Mouse (Mus musculus): Measurements from ENCODE around the gene Cetn3.

The Cetn3 gene

DNA sequence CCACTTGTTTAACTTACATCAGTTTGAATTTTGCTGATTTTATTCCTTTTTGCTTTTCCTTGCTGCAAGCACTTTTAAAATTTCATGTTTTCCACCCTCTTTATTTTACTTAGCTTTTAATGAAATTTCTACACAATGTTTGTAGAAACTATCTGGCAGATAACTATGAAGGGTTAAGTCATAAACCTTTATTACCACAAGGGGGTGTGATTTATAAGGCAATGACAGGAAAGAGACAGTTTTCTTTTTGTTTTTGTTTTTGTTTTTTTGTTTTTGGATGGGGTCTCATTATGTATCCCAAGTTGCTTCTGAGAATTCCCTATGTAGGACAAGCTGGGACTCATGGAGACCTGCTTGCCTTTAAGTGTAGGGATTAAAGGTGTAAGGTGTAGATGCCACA lies 39.9 kb downstream of the Cetn3 start:
- DNase-seq (ENCODE audit: low spot score in 2 of 2) = no peak

- no peak for DNase-seq (ENCODE audit: low spot score in 2 of 2)
These were observed 41.9 kb downstream of the Cetn3 start for GRCm38 (mm10) chr13:81824576-81825330.

DNA sequence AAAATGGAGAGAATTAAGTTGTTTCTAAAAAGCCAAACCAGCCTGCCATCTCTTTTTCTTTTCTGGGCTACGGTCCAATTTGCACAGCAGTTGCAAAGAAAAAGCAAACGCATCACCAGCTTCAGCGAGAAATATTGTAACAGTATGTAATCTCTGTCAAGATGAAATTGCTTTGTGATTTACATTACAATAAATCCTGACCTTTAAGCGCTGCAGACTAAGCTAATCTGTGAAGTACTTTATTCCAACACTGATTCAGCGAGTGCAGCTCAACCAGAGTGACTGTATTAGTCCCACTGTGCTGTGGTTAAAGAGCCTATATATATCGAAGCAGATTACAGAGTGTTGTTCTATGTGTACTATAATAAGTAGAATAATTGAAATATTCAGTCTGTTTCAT lies 45.6 kb downstream of the Cetn3 start:
- DNase-seq (ENCODE audit: low spot score in 2 of 2) = no peak

DNA sequence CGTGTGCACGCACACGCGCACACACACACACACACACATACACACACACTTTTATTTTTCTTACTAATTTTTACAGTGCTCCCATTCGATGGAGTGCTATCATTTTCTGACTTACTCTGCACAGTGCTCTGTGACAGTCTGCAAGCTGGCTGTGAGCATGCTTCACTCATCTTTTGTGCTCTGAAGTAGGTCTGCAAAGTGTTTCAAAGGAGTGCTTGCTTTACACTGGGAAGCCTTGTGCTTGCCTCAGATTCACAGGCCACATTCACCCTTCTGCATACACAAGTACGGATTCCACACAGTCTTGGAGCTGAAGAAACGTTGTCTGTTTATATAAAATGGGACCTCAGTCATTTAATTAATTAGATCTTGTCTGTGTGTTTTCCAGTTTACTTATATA lies 49.0 kb downstream of the Cetn3 start:
- no peak for DNase-seq (ENCODE audit: low spot score in 2 of 2)

DNA sequence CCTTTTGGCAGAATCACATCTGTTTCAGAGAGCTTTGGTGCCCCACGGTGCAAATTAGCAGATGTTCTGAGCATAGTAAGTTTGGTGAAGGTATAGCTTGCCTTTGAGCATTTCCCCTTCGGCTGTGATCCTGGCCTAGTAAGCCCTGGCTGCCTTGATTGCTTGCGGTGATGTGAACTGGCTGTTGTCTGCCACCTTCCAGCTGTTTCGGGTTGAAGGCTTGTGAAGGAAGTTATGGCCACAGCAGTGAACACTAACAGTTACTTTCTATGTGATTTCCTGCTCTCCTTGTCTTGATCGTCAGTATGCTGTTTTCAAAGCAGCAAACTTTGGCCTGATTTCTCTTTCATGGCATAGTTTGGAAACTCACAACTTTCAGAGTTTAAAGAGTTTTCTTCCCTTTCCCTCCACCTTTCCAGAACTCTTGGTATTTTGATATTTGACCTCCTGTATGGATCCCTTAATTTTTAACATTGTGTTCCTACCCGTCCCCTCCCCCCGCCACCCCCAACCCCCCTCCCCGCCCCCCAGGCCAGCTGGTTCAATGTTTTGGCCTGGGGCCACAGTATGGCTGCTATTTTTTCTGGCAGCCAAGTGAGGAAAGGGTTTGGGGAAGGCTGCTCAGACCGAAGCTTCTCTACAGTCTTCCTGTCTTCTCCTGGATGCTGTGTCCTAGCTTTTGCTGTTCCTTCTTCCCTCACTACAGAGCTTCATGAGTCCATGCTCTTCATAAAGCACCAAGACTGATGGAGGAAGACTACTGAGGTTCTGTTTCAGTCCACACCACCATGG lies 53.7 kb downstream of the Cetn3 start:
- DNase-seq (ENCODE audit: low spot score in 2 of 2) = no peak

DNA sequence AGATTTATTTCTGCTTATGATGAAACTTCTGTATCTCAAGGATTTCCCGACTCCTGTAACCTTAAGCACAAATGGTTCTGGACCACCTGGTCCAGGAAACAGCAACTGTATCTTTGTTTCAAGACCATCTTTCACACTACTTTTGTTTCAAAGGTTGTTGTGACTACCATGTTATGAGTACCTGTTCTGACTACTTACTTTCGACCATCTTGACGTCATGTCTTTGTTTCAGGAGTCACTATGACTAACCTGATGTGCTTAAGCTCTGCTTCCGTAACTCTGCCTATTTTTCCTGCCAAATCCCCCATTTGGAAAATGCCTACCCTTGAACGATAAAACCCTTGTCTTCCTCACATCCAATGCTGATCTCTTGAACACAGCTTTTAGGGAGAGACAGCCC lies 55.1 kb downstream of the Cetn3 start:
- DNase-seq (ENCODE audit: low spot score in 2 of 2) = no peak

DNA sequence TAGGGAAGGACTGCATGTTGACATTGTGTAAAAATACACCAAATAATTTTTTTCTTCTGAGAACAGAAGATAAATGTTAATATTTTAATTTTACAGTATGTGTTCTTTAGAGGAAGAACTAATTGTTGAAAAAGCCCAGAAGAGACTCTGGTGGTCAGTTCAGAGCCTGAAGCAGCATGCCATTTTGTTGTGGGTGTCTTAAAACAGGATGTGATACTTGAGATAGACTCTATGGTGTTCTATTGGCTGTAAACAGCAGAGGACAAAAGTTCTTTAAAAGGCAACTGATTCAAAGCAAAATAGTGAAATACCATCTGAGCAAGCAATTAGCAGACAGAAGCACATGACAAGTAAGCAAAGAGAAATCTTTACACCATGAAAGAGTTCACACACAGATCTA lies 56.1 kb downstream of the Cetn3 start:
- DNase-seq (ENCODE audit: low spot score in 2 of 2) = no peak

GRCm38 (mm10) chr13:81840246-81840645 lies 57.4 kb downstream of the Cetn3 start:
- DNase-seq (ENCODE audit: low spot score in 2 of 2) = no peak

- DNase-seq (ENCODE audit: low spot score in 2 of 2) = no peak
These were observed 57.8 kb downstream of the Cetn3 start for GRCm38 (mm10) chr13:81840646-81841045.

- DNase-seq (ENCODE audit: low spot score in 2 of 2) = no peak
These were observed 59.4 kb downstream of the Cetn3 start for GRCm38 (mm10) chr13:81842278-81842677.
